Mouse (Mus musculus) testis, adult 2 months (tissue): ENCODE results near the gene Ebf4. TPM values are rescaled to one million over a fixed set of nuclear protein-coding genes. Genes with fewer than 3 reads are reported as not detected.
A peak's percentile ranks its signal among the peaks of the same experiment; 100 is the strongest.

ENCODE experiments used
- H3K27ac ChIP-seq: fragments of 200-500 bp; 2 replicates; pipeline ENCODE4 v1.5.1; 2012; ENCODE audit warnings: low read depth, low read length; ENCODE audit not compliant: control insufficient read depth, insufficient read depth
- H3K27me3 ChIP-seq: fragments of 200-500 bp; 2 replicates; pipeline ENCODE4 v1.6.1; 2012; ENCODE audit warnings: mild to moderate bottlenecking, low read length, moderate library complexity; ENCODE audit not compliant: control insufficient read depth, insufficient read depth
- H3K36me3 ChIP-seq: fragments of 200-500 bp; 2 replicates; pipeline ENCODE4 v1.6.1; 2012; ENCODE audit warnings: mild to moderate bottlenecking, low read length; ENCODE audit not compliant: control insufficient read depth, insufficient read depth
- H3K4me1 ChIP-seq: fragments of 200-500 bp; 2 replicates; pipeline ENCODE4 v1.6.1; 2012; ENCODE audit warnings: low read length; ENCODE audit not compliant: control insufficient read depth, insufficient read depth
- H3K4me3 ChIP-seq: fragments of 200-500 bp; 2 replicates; pipeline ENCODE4 v1.5.1; 2012; ENCODE audit warnings: low read depth, mild to moderate bottlenecking, low read length, moderate library complexity, mixed read lengths; ENCODE audit not compliant: control insufficient read depth
- CTCF ChIP-seq: fragments of 200-500 bp; IDR thresholded peaks from 2 replicates; pipeline ENCODE4 v1.5.1; 2012; ENCODE audit warnings: low read depth, mild to moderate bottlenecking, inconsistent platforms, low read length, moderate library complexity; ENCODE audit not compliant: control insufficient read depth, insufficient read depth, insufficient replicate concordance
- POLR2A ChIP-seq: fragments of 200-500 bp; IDR thresholded peaks from 2 replicates; pipeline ENCODE4 v1.6.1; 2012; ENCODE audit warnings: low read depth, mild to moderate bottlenecking, inconsistent platforms, low read length, moderate library complexity; ENCODE audit not compliant: control insufficient read depth
- polyA plus RNA-seq: library from polyadenylated mRNA; depleted of rRNA; stranded (reverse); fragments of >200 nt; gene quantifications from 2 replicates; pipeline ENCODE4 v1.2.3, GENCODE M21; 2012; rRNA removed

The Ebf4 gene
- polyA plus RNA-seq: 1.9 and 2.4 TPM in 2 replicates

DNA sequence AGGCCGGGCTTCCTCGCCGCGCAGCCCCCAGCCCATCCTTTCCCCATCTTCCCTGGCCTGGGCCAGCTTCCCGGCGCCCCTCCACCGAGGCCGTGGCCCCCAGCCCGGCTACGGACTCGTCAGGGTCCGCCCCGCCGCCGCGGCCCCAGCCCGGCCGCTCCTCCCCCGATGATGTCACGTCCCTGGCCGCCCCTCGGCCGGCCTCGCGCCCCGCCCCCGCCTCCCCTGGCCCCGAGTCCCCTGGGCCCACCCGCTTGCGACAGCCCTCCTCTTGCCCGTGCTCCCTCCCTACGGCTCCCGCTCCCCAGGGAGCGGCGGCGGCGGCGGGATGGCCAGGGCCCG is at the start of gene Ebf4:
TSS of gene Ebf4 (plus strand) at position 234 of the 342 bp plus-strand sequence.
- H3K4me3 ChIP-seq: peak within 1 kb of the TSS; percentile 66
- no peak for TF ChIP-seq CTCF
- H3K27ac ChIP-seq: no peak within 1 kb of the TSS
- H3K27me3 ChIP-seq: no peaks in the 10 kb centered on the region
- no peaks in the 10 kb centered on the region for H3K36me3 ChIP-seq
- H3K4me1 ChIP-seq: peaks cover 10% of the 10 kb centered on the region

DNA sequence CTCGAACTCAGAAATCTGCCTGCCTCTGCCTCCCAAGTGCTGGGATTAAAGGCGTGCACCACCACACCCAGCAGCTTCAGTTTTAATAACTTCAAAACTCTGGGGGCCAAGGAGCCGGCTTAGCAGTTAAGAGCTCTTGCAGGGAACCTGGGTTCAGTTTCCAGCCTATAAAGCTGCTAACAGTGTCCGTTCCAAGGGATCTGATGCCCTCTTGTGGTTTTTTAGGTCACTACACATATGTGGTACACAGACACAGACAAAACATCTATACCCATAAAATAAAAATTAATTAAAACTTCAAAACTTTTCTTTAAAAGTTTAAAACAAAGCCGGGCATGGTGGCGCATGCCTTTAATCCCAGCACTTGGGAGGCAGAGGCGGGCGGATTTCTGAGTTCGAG is 48.1 kb upstream of the Ebf4 start:
- H3K4me1 ChIP-seq: no peaks in the 10 kb centered on the region
- no peak overlapping the region for H3K27ac ChIP-seq
- H3K4me3 ChIP-seq: no peak overlapping the region
- no peaks in the 10 kb centered on the region for H3K36me3 ChIP-seq
- TF ChIP-seq CTCF (no peak), POLR2A (no peak)
- H3K27me3 ChIP-seq: no peaks in the 10 kb centered on the region

DNA sequence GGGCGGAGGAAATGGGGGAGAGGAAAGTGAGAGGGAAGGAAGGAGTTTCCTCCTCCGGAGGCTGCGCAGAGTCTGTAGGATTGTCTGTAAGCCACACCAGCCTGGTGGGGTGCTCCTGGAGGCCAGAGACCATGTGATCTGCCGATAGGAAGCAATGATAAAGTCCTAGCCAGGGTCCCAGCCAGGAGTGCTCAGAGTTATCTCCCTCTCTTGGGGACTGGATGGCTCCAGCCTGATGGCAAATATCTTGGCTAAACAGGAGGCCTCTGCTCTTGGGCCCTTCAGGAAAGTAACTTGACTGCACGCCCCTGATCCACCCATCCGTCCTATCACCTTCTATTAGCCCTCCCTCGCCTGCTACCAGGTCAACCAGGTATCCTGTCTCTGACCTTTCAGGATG is 46.7 kb upstream of the Ebf4 start:
- H3K27me3 ChIP-seq: no peaks in the 10 kb centered on the region
- H3K36me3 ChIP-seq: no peaks in the 10 kb centered on the region
- TF ChIP-seq CTCF (no peak), POLR2A (no peak)
- H3K4me1 ChIP-seq: no peaks in the 10 kb centered on the region
- no peak overlapping the region for H3K4me3 ChIP-seq
- no peak overlapping the region for H3K27ac ChIP-seq

- H3K36me3 ChIP-seq: no peaks in the 10 kb centered on the region
- no peaks in the 10 kb centered on the region for H3K27me3 ChIP-seq
- no peak overlapping the region for H3K4me3 ChIP-seq
- H3K4me1 ChIP-seq: no peaks in the 10 kb centered on the region
- no peak for TF ChIP-seq CTCF
- H3K27ac ChIP-seq: no peak overlapping the region
Observed at GRCm38 (mm10) chr2:130256762-130257161, 38.2 kb upstream of the Ebf4 start.

DNA sequence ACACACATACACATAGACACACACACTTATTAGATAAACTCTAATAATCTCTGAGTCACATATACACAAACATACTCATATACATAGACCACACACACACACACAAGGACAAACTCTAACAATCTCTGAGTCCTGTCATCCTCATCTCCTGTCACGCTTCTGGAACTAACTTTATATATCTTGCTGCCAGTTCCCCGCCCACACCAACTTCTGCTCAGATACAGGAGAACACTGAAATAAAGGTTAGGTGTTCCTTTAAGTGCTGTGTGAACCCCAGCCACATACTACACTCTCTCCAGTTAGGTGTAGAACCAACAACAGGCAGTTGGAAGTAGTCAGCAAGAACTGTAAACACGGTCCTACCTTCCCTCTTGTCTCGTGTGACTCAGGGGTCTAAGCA is 34.1 kb upstream of the Ebf4 start:
- Histone ChIP-seq H3K4me1 (no peaks in the 10 kb centered on the region), H3K4me3 (no peak overlapping the region), H3K27me3 (no peaks in the 10 kb centered on the region), H3K27ac (no peak overlapping the region), H3K36me3 (no peaks in the 10 kb centered on the region)
- TF ChIP-seq CTCF (no peak), POLR2A (no peak)

GRCm38 (mm10) chr2:130261914-130262313 is 33.1 kb upstream of the Ebf4 start:
- no peaks in the 10 kb centered on the region for H3K27me3 ChIP-seq
- H3K36me3 ChIP-seq: no peaks in the 10 kb centered on the region
- no peak overlapping the region for H3K4me3 ChIP-seq
- no peak for TF ChIP-seq POLR2A
- TF ChIP-seq CTCF: no peak
- no peaks in the 10 kb centered on the region for H3K4me1 ChIP-seq
- no peak overlapping the region for H3K27ac ChIP-seq

DNA sequence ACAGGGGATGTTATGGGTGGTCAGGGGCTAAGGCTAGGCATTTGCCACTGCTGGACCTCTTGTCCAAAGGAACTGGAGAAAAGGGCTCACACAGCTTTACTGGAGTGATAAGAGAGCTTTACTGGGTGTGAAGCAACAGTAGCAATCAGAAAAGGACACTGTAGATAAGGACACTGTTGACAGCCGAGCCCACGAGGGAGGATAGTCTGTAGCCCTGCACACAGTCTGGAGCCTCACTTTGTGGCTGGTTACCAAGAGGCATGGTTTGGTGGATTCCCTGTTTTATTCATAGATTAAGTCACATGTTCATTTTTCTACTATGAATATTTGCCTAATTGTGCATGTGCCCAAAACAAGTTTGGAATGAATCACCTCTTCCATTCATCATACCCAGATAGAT is 32.6 kb upstream of the Ebf4 start:
- TF ChIP-seq POLR2A: no peak
- TF ChIP-seq CTCF: no peak
- no peak overlapping the region for H3K27ac ChIP-seq

GRCm38 (mm10) chr2:130265520-130265919 is 29.4 kb upstream of the Ebf4 start:
- no peak for TF ChIP-seq POLR2A
- TF ChIP-seq CTCF: no peak
- no peaks in the 10 kb centered on the region for H3K36me3 ChIP-seq
- H3K4me1 ChIP-seq: no peaks in the 10 kb centered on the region
- H3K4me3 ChIP-seq: no peak overlapping the region
- H3K27me3 ChIP-seq: no peaks in the 10 kb centered on the region
- no peak overlapping the region for H3K27ac ChIP-seq

More for the DNA sequence above, 32.6 kb upstream of the Ebf4 start:
- H3K36me3 ChIP-seq: no peaks in the 10 kb centered on the region
- H3K4me3 ChIP-seq: no peak overlapping the region
- no peaks in the 10 kb centered on the region for H3K4me1 ChIP-seq
- H3K27me3 ChIP-seq: no peaks in the 10 kb centered on the region
